Mouse (Mus musculus) cerebellum, adult 2 months (tissue): ENCODE data around the gene Ip6k3.

ENCODE experiments used
- CTCF ChIP-seq: fragments of 200-500 bp; IDR thresholded peaks from 2 replicates; pipeline ENCODE4 v1.5.1; 2011; ENCODE audit warnings: low read depth, mild to moderate bottlenecking, control low read depth, low read length, moderate library complexity, borderline replicate concordance; ENCODE audit not compliant: insufficient read depth
- POLR2A ChIP-seq: fragments of 200-500 bp; IDR thresholded peaks from 2 replicates; pipeline ENCODE4 v1.6.1; 2011; ENCODE audit warnings: low read length, control low read depth, borderline replicate concordance; ENCODE audit not compliant: insufficient read depth

GRCm38 (mm10) chr17:27118676-27119539 is 48.7 kb downstream of the Ip6k3 start:
- TF ChIP-seq CTCF = no peak
- no peak for TF ChIP-seq POLR2A
